Mouse (Mus musculus): ENCODE results near the gene Dll3.

- TF ChIP-seq CTCF (IDR thresholded peaks at IDR 0.05; ENCODE audit: borderline replicate concordance, control insufficient read depth, extremely low read depth, insufficient read depth, low read length, poor library complexity), result no peak
- no peak for TF ChIP-seq POLR2A (IDR thresholded peaks at IDR 0.05; ENCODE audit: control insufficient read depth, extremely low read depth, insufficient read depth, low read length, poor library complexity)
These were observed 30.3 kb downstream of the Dll3 start for GRCm38 (mm10) chr7:28271761-28272160.
